Mouse (Mus musculus) forebrain, postnatal 0 days (tissue): ENCODE results near the gene Pcp4. TPM values are rescaled to one million over a fixed set of nuclear protein-coding genes. Genes with fewer than 3 reads are reported as not detected.

Experiments
- ATAC-seq: fragments of 200-750 bp; cut with Nextera tagmentation; 2 replicates; pipeline ENCODE4 v1.8.0; 2017; ENCODE audit warnings: mild to moderate bottlenecking, moderate library complexity
- DNase-seq: peaks from one replicate; pipeline ENCODE4 v3.0.0-alpha.2; 2015
- H3K27ac ChIP-seq: fragments of 300-500 bp; sonication (generic); 2 replicates; pipeline ENCODE4 v1.5.1; 2014; ENCODE audit warnings: low read depth, mild to moderate bottlenecking, antibody characterized with exemption, low read length, moderate library complexity, mixed read lengths
- H3K27me3 ChIP-seq: fragments of 300-500 bp; sonication (generic); 2 replicates; pipeline ENCODE4 v1.6.1; 2014; ENCODE audit warnings: mild to moderate bottlenecking, low read length, mixed read lengths; ENCODE audit not compliant: insufficient read depth
- H3K36me3 ChIP-seq: fragments of 300-500 bp; sonication (generic); 2 replicates; pipeline ENCODE4 v1.6.1; 2014; ENCODE audit warnings: mild to moderate bottlenecking, moderate library complexity; ENCODE audit not compliant: insufficient read depth
- H3K4me1 ChIP-seq: fragments of 300-500 bp; sonication (generic); 2 replicates; pipeline ENCODE4 v1.6.1; 2014; ENCODE audit warnings: antibody characterized with exemption; ENCODE audit not compliant: insufficient read depth
- H3K4me2 ChIP-seq: fragments of 300-500 bp; sonication (generic); 2 replicates; pipeline ENCODE4 v1.6.1; 2014; ENCODE audit warnings: low read depth, mild to moderate bottlenecking, moderate library complexity
- H3K4me3 ChIP-seq: fragments of 300-500 bp; sonication (generic); 2 replicates; pipeline ENCODE4 v1.5.1; 2014; ENCODE audit warnings: low read depth, low read length, mixed read lengths
- H3K9ac ChIP-seq: fragments of 300-500 bp; sonication (generic); 2 replicates; pipeline ENCODE4 v1.6.1; 2014; ENCODE audit warnings: mild to moderate bottlenecking
- H3K9me3 ChIP-seq: fragments of 300-500 bp; sonication (generic); 2 replicates; pipeline ENCODE4 v1.6.1; 2016; ENCODE audit warnings: low read length
- CTCF ChIP-seq: sonication (generic); IDR thresholded peaks from 2 replicates; pipeline ENCODE4 v1.5.1; 2016; ENCODE audit warnings: antibody characterized with exemption, control low read depth, low read depth
- WGBS: fragments of 180-500 bp; shearing (Covaris S2); extraction: QIAGEN DNeasy Blood & Tissue Kit; methylation state at CpG from one replicate; pipeline ENCODE4 v1.1.7; 2014; 5-methylcytosine and 5-hydroxymethylcytosine counted together
- polyA plus RNA-seq: library from polyadenylated mRNA; unstranded; fragments of >200 nt; fragmentation: Nextera tagmentation; extraction: Ambion mirVana; gene quantifications from 2 replicates; pipeline ENCODE4 v1.2.1, GENCODE M21; 2015
- total RNA-seq: library from RNA; depleted of rRNA; stranded (reverse); fragments of >200 nt; gene quantifications from 2 replicates; pipeline ENCODE4 v1.2.3, GENCODE M21; 2014

Gene Pcp4
- total and polyA plus RNA-seq, 2 experiments from 2014 or later, result 179 to 400 TPM

DNA sequence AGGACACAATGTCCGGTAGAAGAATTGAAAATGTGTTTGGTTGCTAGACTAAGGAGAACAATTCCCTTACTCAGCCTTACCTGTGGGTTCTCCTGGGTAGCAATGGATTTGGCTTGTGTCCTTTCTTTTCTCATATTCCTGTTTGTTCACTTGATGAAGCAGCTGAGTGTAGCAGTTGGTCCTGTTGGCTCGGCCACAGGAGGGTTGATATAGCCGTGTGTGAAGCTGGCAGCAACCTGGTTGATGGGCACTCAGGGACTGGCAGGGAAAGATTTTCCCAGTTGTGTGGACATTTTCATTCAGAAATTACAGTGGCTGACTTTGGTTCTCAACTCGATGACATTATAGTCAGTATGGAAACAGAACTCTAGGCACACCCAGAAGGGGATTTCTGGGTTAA lies 14.4 kb downstream of the Pcp4 start:
- Histone ChIP-seq H3K36me3 (no peaks in the 10 kb centered on the region), H3K4me2 (no peak overlapping the region), H3K27me3 (no peaks in the 10 kb centered on the region), H3K9ac (no peak overlapping the region), H3K27ac (no peak overlapping the region), H3K4me3 (no peak overlapping the region), H3K4me1 (no peaks in the 10 kb centered on the region), H3K9me3 (0 out of 2 replicates have a peak, but pooled peaks cover 6% of the 10 kb centered on the region)
- WGBS, result 77% methylated on average over 4 of the region's 4 CpGs
- DNase-seq, result no peak
- TF ChIP-seq CTCF, result no peak
- no peak for ATAC-seq

DNA sequence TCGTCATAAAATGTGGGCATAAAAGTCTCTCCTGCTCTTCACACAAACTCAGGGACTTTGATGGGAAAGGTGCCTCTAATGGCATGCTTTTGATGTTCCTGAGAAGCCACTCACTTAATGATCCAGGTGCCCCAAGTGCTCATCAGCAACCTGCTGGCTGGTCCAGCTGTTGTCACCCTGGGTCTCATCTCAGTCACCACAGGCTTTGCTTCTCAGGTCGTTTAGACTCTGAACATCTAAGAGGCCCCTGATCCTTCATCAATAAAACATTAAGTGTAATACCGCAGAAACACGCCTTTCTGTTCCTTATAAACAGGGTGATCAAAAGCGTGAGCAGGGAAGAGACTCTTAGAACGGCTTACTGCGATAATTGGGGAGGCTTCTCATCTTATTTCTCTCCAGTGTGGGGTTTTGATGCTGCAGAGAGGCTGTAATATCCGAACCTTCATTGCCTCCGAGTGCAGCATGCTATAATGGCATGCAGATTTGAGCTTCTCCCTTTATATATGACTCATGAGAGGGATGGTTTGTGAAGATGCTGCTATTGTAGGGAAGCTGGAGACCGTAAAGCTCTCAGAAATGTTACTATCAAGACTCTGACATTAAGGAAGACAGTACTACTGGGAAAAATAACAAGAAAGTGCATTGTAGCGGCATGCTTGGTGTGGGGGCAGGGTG lies 19.7 kb downstream of the Pcp4 start:
- DNase-seq, result no peak
- Histone ChIP-seq H3K27me3 (no peaks in the 10 kb centered on the region), H3K36me3 (no peaks in the 10 kb centered on the region), H3K27ac (no peak overlapping the region), H3K4me3 (no peak overlapping the region), H3K9ac (no peak overlapping the region), H3K4me2 (no peak overlapping the region), H3K9me3 (no peaks in the 10 kb centered on the region), H3K4me1 (0 out of 2 replicates have a peak, but pooled peaks cover 4% of the 10 kb centered on the region)
- 64% methylated on average over 11 of the region's 11 CpGs for WGBS
- no peak for ATAC-seq
- no peak for TF ChIP-seq CTCF

GRCm38 (mm10) chr16:96488038-96488437 lies 20.6 kb downstream of the Pcp4 start:
- no peak for ATAC-seq
- no peak for DNase-seq
- H3K9ac ChIP-seq, result no peak overlapping the region
- no peak for TF ChIP-seq CTCF
- 0 out of 2 replicates have a peak, but pooled peaks cover 5% of the 10 kb centered on the region for H3K4me1 ChIP-seq
- H3K27me3 ChIP-seq, result no peaks in the 10 kb centered on the region
- H3K4me2 ChIP-seq, result no peak overlapping the region
- whole genome bisulfite sequencing, result 76% methylated on average over 5 of the region's 5 CpGs
- no peak overlapping the region for H3K27ac ChIP-seq
- no peaks in the 10 kb centered on the region for H3K9me3 ChIP-seq
- no peak overlapping the region for H3K4me3 ChIP-seq
- H3K36me3 ChIP-seq, result no peaks in the 10 kb centered on the region

- Histone ChIP-seq H3K4me3 (no peak overlapping the region), H3K9me3 (no peaks in the 10 kb centered on the region), H3K4me2 (no peak overlapping the region), H3K4me1 (0 out of 2 replicates have a peak, but pooled peaks cover 5% of the 10 kb centered on the region), H3K27ac (no peak overlapping the region), H3K9ac (no peak overlapping the region), H3K27me3 (no peaks in the 10 kb centered on the region), H3K36me3 (no peaks in the 10 kb centered on the region)
- ATAC-seq, result peak; percentile 32; the same call in 1 of the 2 replicates
- no peak for DNase-seq
- TF ChIP-seq CTCF, result no peak
- WGBS, result 45% methylated on average over 3 of the region's 3 CpGs
These were observed 24.1 kb downstream of the Pcp4 start for GRCm38 (mm10) chr16:96491530-96491929.

DNA sequence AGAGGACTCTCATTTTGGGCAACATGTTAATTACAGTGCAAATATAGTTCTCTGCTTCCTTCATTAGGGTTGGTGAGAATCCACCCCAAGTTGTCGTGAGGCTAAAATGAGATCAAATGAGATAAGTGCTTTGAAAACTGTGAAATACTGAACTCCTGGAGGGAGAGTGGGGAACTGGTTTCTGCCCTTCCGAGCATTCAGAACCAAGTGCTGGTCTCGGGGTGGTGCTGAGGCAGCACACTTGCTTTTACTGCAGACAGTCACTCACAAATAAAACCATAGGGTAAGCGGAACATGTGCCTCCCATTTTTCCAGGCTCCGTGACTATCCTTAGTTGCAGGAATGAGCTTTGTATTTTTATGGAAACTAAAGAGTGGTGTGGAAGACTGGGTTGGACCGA lies 26.7 kb downstream of the Pcp4 start:
- no peak for TF ChIP-seq CTCF
- Histone ChIP-seq H3K4me1 (0 out of 2 replicates have a peak, but pooled peaks cover 5% of the 10 kb centered on the region), H3K9ac (no peak overlapping the region), H3K4me3 (no peak overlapping the region), H3K27me3 (no peaks in the 10 kb centered on the region), H3K9me3 (no peaks in the 10 kb centered on the region), H3K27ac (no peak overlapping the region), H3K4me2 (no peak overlapping the region), H3K36me3 (no peaks in the 10 kb centered on the region)
- no peak for ATAC-seq
- 82% methylated on average over 6 of the region's 6 CpGs for WGBS
- DNase-seq, result no peak

GRCm38 (mm10) chr16:96498951-96499350 lies 31.5 kb downstream of the Pcp4 start:
- Histone ChIP-seq H3K27me3 (no peaks in the 10 kb centered on the region), H3K4me1 (no peaks in the 10 kb centered on the region), H3K4me3 (no peak overlapping the region), H3K27ac (no peak overlapping the region), H3K36me3 (no peaks in the 10 kb centered on the region), H3K9me3 (no peaks in the 10 kb centered on the region), H3K9ac (no peak overlapping the region), H3K4me2 (no peak overlapping the region)
- DNase-seq (peak; percentile 24), ATAC-seq (peak; percentile 78)
- TF ChIP-seq CTCF, result no peak
- WGBS, result 59% methylated on average over 7 of the region's 7 CpGs

GRCm38 (mm10) chr16:96501241-96501640 lies 33.8 kb downstream of the Pcp4 start:
- H3K9ac ChIP-seq, result no peak overlapping the region
- H3K4me2 ChIP-seq, result no peak overlapping the region
- H3K36me3 ChIP-seq, result no peaks in the 10 kb centered on the region
- DNase-seq (no peak), ATAC-seq (no peak)
- no peaks in the 10 kb centered on the region for H3K27me3 ChIP-seq
- no peak overlapping the region for H3K27ac ChIP-seq
- H3K9me3 ChIP-seq, result no peaks in the 10 kb centered on the region
- no peak overlapping the region for H3K4me3 ChIP-seq
- no peaks in the 10 kb centered on the region for H3K4me1 ChIP-seq
- WGBS, result 49% methylated on average over 6 of the region's 6 CpGs
- TF ChIP-seq CTCF, result no peak
